Mouse (Mus musculus): ENCODE measurements at regions not wholly inside any gene's neighbourhood (a gene's known extent, or its start where the extent isn't known, plus 50 kb on each side); places are given as distances from the start of the nearest gene placed in this dataset.

DNA sequence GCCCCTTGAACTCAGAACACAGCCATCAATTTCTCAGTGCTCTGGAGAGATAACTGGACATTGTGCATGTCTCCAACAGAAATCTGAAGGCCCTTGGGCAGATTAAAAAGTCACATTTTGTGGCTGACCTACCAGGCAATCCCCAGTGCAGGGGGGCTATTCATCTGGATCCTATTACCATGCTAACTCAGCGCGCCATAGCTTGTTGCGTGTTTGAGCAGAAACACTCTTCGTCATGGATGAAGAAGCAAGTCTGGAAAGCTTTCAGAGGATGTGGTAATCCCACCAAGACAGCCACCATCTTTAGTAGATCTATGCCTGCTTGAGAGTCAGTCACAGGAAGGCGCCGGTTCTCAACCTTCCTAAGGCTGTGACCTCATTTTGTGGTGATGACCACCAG lies 243.9 kb downstream of the Sipa1l2 start:
- DNase-seq (ENCODE audit: low spot score), result no peak

DNA sequence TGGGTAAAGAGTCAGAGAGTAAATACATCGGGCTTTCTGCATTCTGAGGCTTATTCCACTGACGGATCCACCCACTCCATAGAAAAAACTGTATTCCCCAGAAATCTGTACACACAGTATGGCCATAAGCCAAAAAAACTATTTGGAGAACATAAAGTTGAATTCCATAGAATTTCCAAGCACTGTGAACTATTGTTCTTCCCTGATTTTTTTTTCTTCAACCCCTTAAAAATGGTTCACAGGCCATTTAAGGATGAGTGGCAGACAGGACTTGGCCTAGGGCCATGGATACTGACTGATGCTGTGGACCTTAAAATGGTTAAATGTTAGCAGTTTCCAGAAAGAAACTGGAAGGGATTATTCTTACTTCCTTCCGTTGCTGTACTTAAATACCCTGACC lies 247.0 kb downstream of the Sipa1l2 start:
- no peak for DNase-seq (ENCODE audit: low spot score)

DNA sequence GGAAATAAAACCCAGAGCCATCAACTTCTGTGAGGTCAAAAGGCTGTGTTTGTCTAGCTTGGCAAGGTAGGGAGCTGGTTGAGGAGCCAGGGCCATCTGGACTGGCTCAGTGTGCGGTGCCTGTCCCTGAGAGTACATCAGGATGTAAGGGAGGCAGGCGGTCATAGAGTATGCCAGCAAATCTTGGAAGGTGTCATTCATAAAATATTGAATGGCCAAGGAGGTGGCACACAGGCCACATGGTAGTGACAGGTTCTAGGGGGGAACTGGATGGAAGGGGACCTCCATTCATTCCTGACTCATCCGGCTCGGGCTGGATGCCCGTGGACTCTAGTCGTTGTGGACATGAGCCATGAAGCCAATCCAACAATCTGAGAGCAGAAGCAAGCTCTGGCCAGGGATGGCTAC lies 252.0 kb downstream of the Sipa1l2 start:
- DNase-seq (ENCODE audit: low spot score), result peak; percentile 69

- DNase-seq (ENCODE audit: low spot score), result no peak
Observed at GRCm38 (mm10) chr8:125315736-125316135, 253.9 kb downstream of the Sipa1l2 start.

GRCm38 (mm10) chr8:125314996-125315395 lies 254.6 kb downstream of the Sipa1l2 start:
- no peak for DNase-seq (ENCODE audit: low spot score)

DNA sequence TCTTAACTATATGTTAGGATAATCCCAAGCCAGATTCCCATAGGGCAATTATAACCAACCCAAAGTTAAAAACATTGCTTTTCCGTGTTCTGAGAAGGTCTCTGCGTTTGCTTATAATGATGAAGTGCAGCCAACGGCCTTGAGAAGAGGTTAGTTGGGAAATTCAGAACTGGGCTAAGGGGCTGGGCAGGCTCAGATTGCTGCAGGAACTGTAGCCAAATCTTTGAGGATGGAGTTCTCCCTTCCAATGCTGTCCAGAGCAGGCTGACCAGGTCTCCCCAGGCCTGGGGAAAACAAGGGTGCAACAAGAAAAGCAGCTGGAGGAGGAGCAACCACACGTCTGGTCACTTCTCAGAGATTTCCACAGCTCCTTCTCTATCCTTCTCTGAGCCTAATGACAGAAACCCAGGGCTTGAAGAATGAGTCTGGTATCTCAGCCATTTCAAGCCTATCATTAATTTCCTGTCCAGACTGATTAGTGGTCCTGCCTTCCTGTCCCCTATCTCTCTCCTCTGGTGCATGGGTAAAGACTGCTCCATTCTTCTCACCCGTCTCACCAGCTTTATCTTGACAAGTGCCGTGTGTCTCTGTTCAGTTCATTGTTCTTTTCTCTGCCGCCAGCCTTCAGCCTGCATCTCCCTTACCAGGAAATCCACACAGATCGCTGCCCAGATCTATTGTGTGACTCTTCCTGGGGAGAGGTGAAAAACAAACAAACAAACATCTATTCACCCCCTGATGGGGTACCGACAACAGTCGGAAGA lies 255.2 kb downstream of the Sipa1l2 start:
- no peak for DNase-seq (ENCODE audit: low spot score)

- DNase-seq (ENCODE audit: low spot score), result no peak
Observed at GRCm38 (mm10) chr8:125311228-125312053, 257.4 kb downstream of the Disc1 start.
